Mouse (Mus musculus) CH12.LX (cell line): ENCODE results near the gene Prkcb. TPM values are rescaled to one million over a fixed set of nuclear protein-coding genes. Genes with fewer than 3 reads are reported as not detected.

Experiments used
- DNase-seq: peaks from one replicate; pipeline ENCODE4 v3.0.0-alpha.2; 2013; ENCODE audit errors: extremely low read depth
- H3K27ac ChIP-seq: 2 replicates; pipeline ENCODE4 v1.5.1; 2012; ENCODE audit warnings: low read depth, mild to moderate bottlenecking, control low read depth, moderate library complexity; ENCODE audit not compliant: insufficient read depth
- H3K27me3 ChIP-seq: replicated peaks from 2 replicates; pipeline ENCODE3; 2012; ENCODE audit warnings: inconsistent platforms
- H3K36me3 ChIP-seq, 2 experiments: replicated peaks in 1 of 2; 2 replicates each; pipeline versions ENCODE3 to v1.6.1; 2012; ENCODE audit warnings: inconsistent platforms in 1 of 2, low read length in 1 of 2, mild to moderate bottlenecking in 1 of 2, mixed read lengths in 1 of 2, moderate library complexity in 1 of 2; ENCODE audit not compliant: control insufficient read depth in 1 of 2, insufficient read depth in 1 of 2
- H3K4me1 ChIP-seq, 2 experiments: 2 replicates each; pipeline ENCODE4 v1.6.1; 2012; ENCODE audit warnings: inconsistent platforms in 1 of 2, moderate library complexity in 1 of 2; ENCODE audit not compliant: insufficient read depth in 2 of 2, control insufficient read depth in 1 of 2
- H3K4me2 ChIP-seq: 2 replicates; pipeline ENCODE4 v1.6.1; 2012; ENCODE audit warnings: low read depth, mild to moderate bottlenecking, control low read depth; ENCODE audit not compliant: poor library complexity, insufficient read depth, severe bottlenecking
- H3K4me3 ChIP-seq, 3 experiments: fragments of 150-350 bp in 1 of 3; sonication (generic) in 1 of 3; replicated peaks in 1 of 3; 2 replicates each; pipeline versions ENCODE3 to v1.5.1; 2011 to 2012; ENCODE audit warnings: low read depth in 2 of 3, low read length in 2 of 3, mild to moderate bottlenecking in 2 of 3, moderate library complexity in 2 of 3, control low read depth in 1 of 3, improper control_type of control experiment in 1 of 3, inconsistent platforms in 1 of 3, mixed read lengths in 1 of 3; ENCODE audit not compliant: poor library complexity in 1 of 3
- H3K79me2 ChIP-seq: replicated peaks from 2 replicates; pipeline ENCODE4 v1.6.1; 2012; ENCODE audit warnings: mild to moderate bottlenecking, moderate library complexity; ENCODE audit not compliant: control insufficient read depth, poor library complexity, insufficient read depth, severe bottlenecking; ENCODE audit errors: extremely low read depth
- H3K9ac ChIP-seq: 2 replicates; pipeline ENCODE4 v1.6.1; 2012; ENCODE audit warnings: low read depth, mild to moderate bottlenecking, control low read depth, moderate library complexity; ENCODE audit not compliant: insufficient read depth
- H3K9me3 ChIP-seq: replicated peaks from 2 replicates; pipeline ENCODE3; 2012; ENCODE audit warnings: low read length, inconsistent platforms, mixed read lengths
- BHLHE40 ChIP-seq: IDR thresholded peaks from 2 replicates; pipeline ENCODE4 v1.6.1; 2011; ENCODE audit warnings: mild to moderate bottlenecking, low read depth, low read length, improper control_type of control experiment
- CHD1 ChIP-seq: IDR thresholded peaks from 2 replicates; pipeline ENCODE4 v1.6.1; 2012; ENCODE audit warnings: low read depth, low read length, improper control_type of control experiment, inconsistent platforms
- CHD2 ChIP-seq: IDR thresholded peaks from 2 replicates; pipeline ENCODE4 v1.6.1; 2011; ENCODE audit warnings: low read length, improper control_type of control experiment
- CTCF ChIP-seq, 2 experiments: IDR thresholded peaks in 1 of 2; conservative IDR thresholded peaks in 1 of 2; 2 replicates each; pipeline ENCODE4 v1.5.1; 2011 to 2012; ENCODE audit warnings: low read depth in 2 of 2, low read length in 2 of 2, improper control_type of control experiment in 1 of 2, inconsistent platforms in 1 of 2, mild to moderate bottlenecking in 1 of 2, moderate library complexity in 1 of 2
- ELF1 ChIP-seq: IDR thresholded peaks from 2 replicates; pipeline ENCODE4 v1.6.1; 2014; ENCODE audit warnings: low read depth, mild to moderate bottlenecking, inconsistent platforms, low read length, improper control_type of control experiment
- ETS1 ChIP-seq: conservative IDR thresholded peaks from 2 replicates; pipeline ENCODE4 v1.6.1; 2012; ENCODE audit warnings: low read depth, mild to moderate bottlenecking, inconsistent platforms, low read length, improper control_type of control experiment, moderate library complexity
- GABPA ChIP-seq: IDR thresholded peaks from 2 replicates; pipeline ENCODE4 v1.6.1; 2012; ENCODE audit warnings: low read depth, low read length, improper control_type of control experiment, inconsistent platforms; ENCODE audit not compliant: insufficient replicate concordance
- HCFC1 ChIP-seq: IDR thresholded peaks from 2 replicates; pipeline ENCODE4 v1.6.1; 2012; ENCODE audit warnings: low read depth, mild to moderate bottlenecking, inconsistent platforms, low read length, improper control_type of control experiment
- MAFK ChIP-seq: IDR thresholded peaks from 2 replicates; pipeline ENCODE4 v1.6.1; 2011; ENCODE audit warnings: low read length, improper control_type of control experiment; ENCODE audit not compliant: insufficient replicate concordance
- MAX ChIP-seq: IDR thresholded peaks from 2 replicates; pipeline ENCODE4 v1.6.1; 2011; ENCODE audit warnings: low read length, improper control_type of control experiment
- MXI1 ChIP-seq: IDR thresholded peaks from 2 replicates; pipeline ENCODE4 v1.6.1; 2011; ENCODE audit warnings: mild to moderate bottlenecking, low read depth, low read length, improper control_type of control experiment
- NRF1 ChIP-seq: IDR thresholded peaks from 2 replicates; pipeline ENCODE4 v1.6.1; 2014; ENCODE audit warnings: low read depth, mild to moderate bottlenecking, inconsistent platforms, low read length, improper control_type of control experiment, moderate library complexity
- PAX5 ChIP-seq: IDR thresholded peaks from 2 replicates; pipeline ENCODE4 v1.6.1; 2012; ENCODE audit warnings: low read length, inconsistent platforms, mixed read lengths
- POLR2A ChIP-seq: IDR thresholded peaks from 2 replicates; pipeline ENCODE4 v1.6.1; 2011; ENCODE audit warnings: low read depth, mild to moderate bottlenecking, improper control_type of control experiment, low read length
- POLR2AphosphoS2 ChIP-seq: IDR thresholded peaks from 2 replicates; pipeline ENCODE4 v1.6.1; 2011; ENCODE audit warnings: low read depth, low read length, improper control_type of control experiment
- RAD21 ChIP-seq: IDR thresholded peaks from 2 replicates; pipeline ENCODE4 v1.6.1; 2011; ENCODE audit warnings: low read depth, mild to moderate bottlenecking, low read length, improper control_type of control experiment, moderate library complexity
- RCOR1 ChIP-seq: conservative IDR thresholded peaks from 2 replicates; pipeline ENCODE4 v1.6.1; 2012; ENCODE audit warnings: low read depth, mild to moderate bottlenecking, inconsistent platforms, low read length, improper control_type of control experiment
- SIN3A ChIP-seq: IDR thresholded peaks from 2 replicates; pipeline ENCODE4 v1.6.1; 2012; ENCODE audit warnings: low read length, improper control_type of control experiment, inconsistent platforms
- SMC3 ChIP-seq: IDR thresholded peaks from 2 replicates; pipeline ENCODE4 v1.6.1; 2011; ENCODE audit warnings: low read depth, low read length, improper control_type of control experiment
- TCF12 ChIP-seq: IDR thresholded peaks from 2 replicates; pipeline ENCODE4 v1.6.1; 2014; ENCODE audit warnings: low read depth, mild to moderate bottlenecking, inconsistent platforms, low read length, improper control_type of control experiment
- UBTF ChIP-seq: IDR thresholded peaks from 2 replicates; pipeline ENCODE4 v1.6.1; 2012; ENCODE audit warnings: low read depth, mild to moderate bottlenecking, inconsistent platforms, low read length, improper control_type of control experiment, moderate library complexity
- ZNF384 ChIP-seq: IDR thresholded peaks from 2 replicates; pipeline ENCODE4 v1.6.1; 2012; ENCODE audit warnings: low read depth, low read length, improper control_type of control experiment, inconsistent platforms
- dilution Hi-C: fragments of 300-500 bp; cut with MboI; formaldehyde crosslinking; loops from 2 replicates; pipeline ENCODE4 v1.14.3; 2020; ENCODE audit warnings: low sequenced_read_pairs; ENCODE audit not compliant: extremely low pct_unique_long_range_greater_than_20kb, extremely low pct_ligation_motif_present
- in situ Hi-C: fragments of 300-500 bp; cut with MboI; formaldehyde crosslinking; loops from 3 replicates; pipeline ENCODE4 v1.14.3; 2019; ENCODE audit warnings: low sequenced_read_pairs, low pct_ligation_motif_present, low pct_unique_long_range_greater_than_20kb, mixed read lengths
- polyA plus RNA-seq: library from polyadenylated mRNA; unstranded; fragments of >175 nt; gene quantifications from 2 replicates; pipeline ENCODE4 v1.2.1, GENCODE M21; 2012; ENCODE audit warnings: low read depth; ENCODE audit not compliant: insufficient read length
- total RNA-seq, 2 experiments: library from RNA; depleted of rRNA; stranded (reverse); fragments of 300-350 nt in 1 of 2; fragments of >200 nt in 1 of 2; gene quantifications; 2 replicates each; pipeline ENCODE4 v1.2.3; 2012 to 2014

Prkcb gene
- total and polyA plus RNA-seq, 3 experiments: 323 to 463 (median 337) TPM

DNA sequence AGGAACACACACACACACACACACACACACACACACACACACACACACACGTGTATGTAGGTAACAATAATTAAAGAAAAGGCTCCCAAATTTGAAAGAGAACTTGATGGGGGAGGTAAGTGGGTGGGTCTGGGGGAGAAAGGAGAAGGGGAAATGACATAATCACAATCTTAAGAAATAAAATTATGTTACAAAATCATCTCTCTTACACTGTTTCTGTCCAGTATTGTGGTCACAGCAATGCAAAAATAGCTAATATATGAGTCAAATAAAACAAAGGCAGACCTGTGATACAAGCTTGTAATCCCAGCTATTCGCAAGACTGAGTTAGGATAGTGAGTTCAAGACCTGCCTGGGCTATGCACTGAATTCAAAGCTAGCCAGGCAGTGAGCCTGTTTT, 94.7 kb downstream of the Prkcb start:
- H3K4me1 ChIP-seq: peaks cover 31 to 83% of the 10 kb centered on the region in 2 experiments
- H3K27me3 ChIP-seq: no peaks in the 10 kb centered on the region
- in situ Hi-C loops (no loop called here), dilution Hi-C loops (no loop called here)
- no peaks in the 10 kb centered on the region for H3K9me3 ChIP-seq
- peaks cover 68% of the 10 kb centered on the region for H3K79me2 ChIP-seq
- H3K9ac ChIP-seq: no peak overlapping the region
- H3K4me2 ChIP-seq: no peak overlapping the region
- no peak overlapping the region for H3K27ac ChIP-seq
- TF ChIP-seq UBTF (no peak), ELF1 (no peak), MAX (no peak), CHD1 (no peak), TCF12 (no peak), SIN3A (no peak), MAFK (no peak), POLR2A (no peak), GABPA (no peak), MXI1 (no peak), RAD21 (no peak), RCOR1 (no peak)
- H3K36me3 ChIP-seq: peaks cover 33 to 80% of the 10 kb centered on the region in 2 experiments
- DNase-seq: no peak
- no peak overlapping the region for H3K4me3 ChIP-seq

DNA sequence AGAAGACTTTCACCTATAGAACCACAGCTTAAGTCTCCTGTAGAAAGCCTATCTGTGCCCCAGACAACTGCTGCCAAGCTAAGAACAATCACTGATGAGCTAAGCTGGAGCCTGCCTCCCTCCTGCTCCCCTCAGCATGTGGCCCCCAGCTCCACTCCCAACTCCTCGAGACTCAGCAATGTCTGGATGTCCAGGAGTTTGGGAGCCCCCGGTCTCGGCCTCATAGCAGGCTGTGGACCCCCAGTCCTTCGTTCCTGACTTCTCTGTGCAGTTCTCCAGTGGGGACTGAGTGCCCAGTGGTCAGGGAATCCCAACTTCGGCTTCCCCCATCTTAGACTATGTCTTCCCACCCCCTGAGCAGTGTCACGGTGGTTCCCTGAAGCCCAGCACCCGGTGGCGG, 96.3 kb downstream of the Prkcb start:
- H3K4me2 ChIP-seq: no peak overlapping the region
- no peak overlapping the region for H3K27ac ChIP-seq
- H3K4me1 ChIP-seq: peaks cover 38 to 83% of the 10 kb centered on the region in 2 experiments
- no peaks in the 10 kb centered on the region for H3K9me3 ChIP-seq
- TF ChIP-seq CHD1 (no peak), RAD21 (no peak), GABPA (no peak), SMC3 (no peak), TCF12 (no peak), ZNF384 (no peak), HCFC1 (no peak), BHLHE40 (no peak), MXI1 (no peak), PAX5 (no peak), UBTF (no peak), ETS1 (no peak), CTCF (conservative IDR thresholded peaks at IDR 0.05 in 1 of 2, IDR thresholded peaks at IDR 0.05 in 1 of 2; ENCODE audit: low read depth in 2 of 2, low read length in 2 of 2) (no peak), MAFK (no peak), POLR2AphosphoS2 (no peak), CHD2 (no peak), NRF1 (no peak)
- H3K4me3 ChIP-seq: no peak overlapping the region
- H3K79me2 ChIP-seq: peaks cover 71% of the 10 kb centered on the region
- peaks cover 35 to 71% of the 10 kb centered on the region in 2 experiments for H3K36me3 ChIP-seq
- in situ Hi-C loops: loop anchor here (5.0 kb wide), 1 partner anchor 43 kb away; no protein-coding TSS in a partner anchor
- H3K27me3 ChIP-seq: no peaks in the 10 kb centered on the region
- no peak for DNase-seq
- dilution Hi-C loops: no loop called here
- H3K9ac ChIP-seq: no peak overlapping the region
